Mouse (Mus musculus) heart, adult 2 months (tissue): ENCODE measurements around the gene Fyn.

Experiments used
- CTCF ChIP-seq: fragments of 200-600 bp; IDR thresholded peaks from 2 replicates; pipeline ENCODE4 v1.8.1; 2022; ENCODE audit warnings: antibody characterized with exemption, mild to moderate bottlenecking, moderate library complexity
- EP300 ChIP-seq: fragments of 200-500 bp; IDR thresholded peaks from 2 replicates; pipeline ENCODE4 v1.6.1; 2011; ENCODE audit warnings: low read depth, low read length, control low read depth; ENCODE audit not compliant: insufficient read depth
- POLR2A ChIP-seq: fragments of 200-500 bp; IDR thresholded peaks from 2 replicates; pipeline ENCODE4 v1.6.1; 2011; ENCODE audit warnings: mild to moderate bottlenecking, low read depth, low read length, control low read depth; ENCODE audit not compliant: insufficient read depth

DNA sequence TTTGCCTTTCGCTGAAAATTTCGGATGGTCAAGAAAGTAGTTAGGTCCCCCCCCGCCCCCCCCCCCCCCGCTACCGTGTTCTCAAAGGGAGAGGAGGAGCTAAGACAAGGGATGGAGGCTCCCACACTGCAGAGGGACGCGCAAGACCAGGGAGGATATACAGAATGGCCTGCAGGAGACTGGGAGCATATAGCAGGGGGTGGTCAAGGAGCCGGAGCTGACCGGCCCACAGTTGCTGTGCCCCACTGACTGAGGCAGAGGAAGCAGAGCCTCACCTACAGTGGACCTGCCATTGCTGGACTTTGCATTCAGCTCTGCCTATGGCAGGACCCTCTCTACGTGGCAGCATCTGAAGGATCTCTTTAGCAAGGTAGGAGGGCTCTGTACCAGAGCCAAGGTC is 10.6 kb downstream of the Fyn start:
- TF ChIP-seq EP300 (no peak), CTCF (no peak), POLR2A (no peak)
